Mouse (Mus musculus) adrenal gland (tissue): ENCODE data around the gene Isyna1.

Experiments
- intact Hi-C: fragments of 180-260 bp; cut with DNase I; formaldehyde crosslinking; loops from one replicate; pipeline ENCODE4 v1.15.1; 2025
- long read RNA-seq, 2 experiments: library from polyadenylated mRNA; unstranded; transcript quantifications; one replicate each; pipeline ENCODE4 v2.0.0; 2020; ENCODE audit warnings: borderline replicate concordance in 1 of 2; ENCODE audit not compliant: insufficient replicate concordance in 1 of 2

Isyna1 gene
- long read RNA-seq, experiment 1, transcript Isyna1-201 (11 exons, 1,836 nt) = major isoform, 88 of 111 reads
- long read RNA-seq, experiment 1, transcript Isyna1-206 (10 exons, 1,916 nt) = minor isoform, 7 of 111 reads
- long read RNA-seq, experiment 1, partial matches to known transcripts = 9 of 111 reads
- long read RNA-seq, experiment 1, other reads (novel, unspliced or antisense) = 5 of 111 reads
- long read RNA-seq, experiment 2, transcript Isyna1-201 (11 exons, 1,836 nt) = major isoform, 183 of 238 reads
- long read RNA-seq, experiment 2, transcript Isyna1-204 (10 exons, 1,914 nt) = minor isoform, 12 of 238 reads
- long read RNA-seq, experiment 2, transcript Isyna1-206 (10 exons, 1,916 nt) = minor isoform, 15 of 238 reads
- long read RNA-seq, experiment 2, partial matches to known transcripts = 17 of 238 reads
- long read RNA-seq, experiment 2, other reads (novel, unspliced or antisense) = 11 of 238 reads

- intact Hi-C loops = no loop called here
These were observed at the start of gene Isyna1 for GRCm38 (mm10) chr8:70593961-70594609. Gene Isyna1 (plus strand): TSS chr8:70594373.

- intact Hi-C loops = no loop called here
These were observed 47.8 kb upstream of the Isyna1 start for GRCm38 (mm10) chr8:70546412-70546811.

GRCm38 (mm10) chr8:70547762-70548161 is 46.4 kb upstream of the Isyna1 start:
- intact Hi-C loops = no loop called here

GRCm38 (mm10) chr8:70549412-70550184 is 44.6 kb upstream of the Isyna1 start:
- intact Hi-C loops = loop anchor here (5.0 kb wide), 1 partner anchor 38 kb away; no protein-coding TSS in a partner anchor

- intact Hi-C loops = loop anchor here (5.0 kb wide), 1 partner anchor 36 kb away; no protein-coding TSS in a partner anchor
These were observed 42.5 kb upstream of the Isyna1 start for GRCm38 (mm10) chr8:70551558-70552161.

GRCm38 (mm10) chr8:70552836-70553235 is 41.3 kb upstream of the Isyna1 start:
- intact Hi-C loops = loop anchor here (5.0 kb wide), 1 partner anchor 34 kb away; no protein-coding TSS in a partner anchor

- intact Hi-C loops = loop anchor here (5.0 kb wide), 1 partner anchor 34 kb away; no protein-coding TSS in a partner anchor
These were observed 40.4 kb upstream of the Isyna1 start for GRCm38 (mm10) chr8:70553740-70554139.

GRCm38 (mm10) chr8:70555079-70555747 is 39.0 kb upstream of the Isyna1 start:
- intact Hi-C loops = no loop called here

GRCm38 (mm10) chr8:70558334-70558733 is 35.8 kb upstream of the Isyna1 start:
- intact Hi-C loops = no loop called here

- intact Hi-C loops = no loop called here
These were observed 35.2 kb upstream of the Isyna1 start for GRCm38 (mm10) chr8:70558983-70559382.

GRCm38 (mm10) chr8:70560096-70560495 is 34.1 kb upstream of the Isyna1 start:
- intact Hi-C loops = loop anchor here (2.0 kb wide), 1 partner anchor 25 kb away; no protein-coding TSS in a partner anchor

GRCm38 (mm10) chr8:70560564-70560963 is 33.6 kb upstream of the Isyna1 start:
- intact Hi-C loops = loop anchor here (2.0 kb wide), 1 partner anchor 24 kb away; no protein-coding TSS in a partner anchor

- intact Hi-C loops = loop anchor here (2.0 kb wide), 1 partner anchor 23 kb away; no protein-coding TSS in a partner anchor
These were observed 32.8 kb upstream of the Isyna1 start for GRCm38 (mm10) chr8:70561357-70561756.

GRCm38 (mm10) chr8:70561809-70562535 is 32.2 kb upstream of the Isyna1 start:
- intact Hi-C loops = loop anchor here (2.0 kb wide), 1 partner anchor 23 kb away; no protein-coding TSS in a partner anchor

- intact Hi-C loops = no loop called here
These were observed 31.4 kb upstream of the Isyna1 start for GRCm38 (mm10) chr8:70562802-70563201.

- intact Hi-C loops = no loop called here
These were observed 30.3 kb upstream of the Isyna1 start for GRCm38 (mm10) chr8:70563763-70564387.

GRCm38 (mm10) chr8:70564696-70565235 is 29.4 kb upstream of the Isyna1 start:
- intact Hi-C loops = no loop called here

- intact Hi-C loops = no loop called here
These were observed 28.6 kb upstream of the Isyna1 start for GRCm38 (mm10) chr8:70565561-70565960.

GRCm38 (mm10) chr8:70570360-70570759 is 23.8 kb upstream of the Isyna1 start:
- intact Hi-C loops = no loop called here
